Mouse (Mus musculus) heart, postnatal 0 days (tissue): Measurements from ENCODE around the gene Gm9964. TPM values are rescaled to one million over a fixed set of nuclear protein-coding genes. Genes with fewer than 3 reads are reported as not detected.

Source experiments
- ATAC-seq: fragments of 200-750 bp; cut with Nextera tagmentation; 2 replicates; pipeline ENCODE4 v1.8.0; 2017; ENCODE audit warnings: low read depth, moderate number of reproducible peaks, moderate library complexity; ENCODE audit not compliant: insufficient read depth
- DNase-seq: peaks from one replicate; pipeline ENCODE4 v3.0.0-alpha.2; 2016; ENCODE audit warnings: low spot score
- H3K27ac ChIP-seq: fragments of 300-500 bp; sonication (generic); 2 replicates; pipeline ENCODE4 v1.5.1; 2014; ENCODE audit warnings: low read depth, mild to moderate bottlenecking
- H3K27me3 ChIP-seq: fragments of 300-500 bp; sonication (generic); 2 replicates; pipeline ENCODE4 v1.6.1; 2014; ENCODE audit warnings: low read length, mixed read lengths; ENCODE audit not compliant: control insufficient read depth, insufficient read depth
- H3K36me3 ChIP-seq: fragments of 300-500 bp; sonication (generic); replicated peaks from 2 replicates; pipeline ENCODE4 v1.6.1; 2014; ENCODE audit warnings: low read length, mixed read lengths; ENCODE audit not compliant: control insufficient read depth, insufficient read depth
- H3K4me1 ChIP-seq: fragments of 300-500 bp; sonication (generic); 2 replicates; pipeline ENCODE4 v1.6.1; 2014; ENCODE audit warnings: antibody characterized with exemption; ENCODE audit not compliant: control insufficient read depth, insufficient read depth
- H3K4me2 ChIP-seq: fragments of 300-500 bp; sonication (generic); 2 replicates; pipeline ENCODE4 v1.6.1; 2014; ENCODE audit warnings: low read depth, mild to moderate bottlenecking, low read length, moderate library complexity
- H3K4me3 ChIP-seq: fragments of 300-500 bp; sonication (generic); 2 replicates; pipeline ENCODE4 v1.5.1; 2014; ENCODE audit warnings: low read depth, low read length
- H3K9ac ChIP-seq: fragments of 300-500 bp; sonication (generic); replicated peaks from 2 replicates; pipeline ENCODE4 v1.6.1; 2014; ENCODE audit warnings: low read depth, low read length, mixed read lengths
- H3K9me3 ChIP-seq: fragments of 300-500 bp; sonication (generic); replicated peaks from 2 replicates; pipeline ENCODE4 v1.6.1; 2016; ENCODE audit warnings: low read length; ENCODE audit not compliant: control insufficient read depth
- CTCF ChIP-seq: IDR thresholded peaks from 2 replicates; pipeline ENCODE4 v1.5.1; 2016; ENCODE audit warnings: antibody characterized with exemption, control low read depth, low read depth
- EP300 ChIP-seq: IDR thresholded peaks from 2 replicates; pipeline ENCODE4 v1.6.1; 2016; ENCODE audit warnings: antibody characterized with exemption, low read depth
- WGBS: fragments of 180-500 bp; shearing (Covaris S2); extraction: QIAGEN DNeasy Blood & Tissue Kit; methylation state at CpG from one replicate; pipeline ENCODE4 v1.1.7; 2014; 5-methylcytosine and 5-hydroxymethylcytosine counted together
- polyA plus RNA-seq: library from polyadenylated mRNA; unstranded; fragments of >200 nt; fragmentation: Nextera tagmentation; extraction: Ambion mirVana; gene quantifications from 2 replicates; pipeline ENCODE4 v1.2.1, GENCODE M21; 2015
- total RNA-seq: library from RNA; depleted of rRNA; stranded (reverse); fragments of >200 nt; gene quantifications from 2 replicates; pipeline ENCODE4 v1.2.3, GENCODE M21; 2014; ENCODE audit warnings: low replicate concordance; rRNA removed

Gene Gm9964
- total RNA-seq (not detected in 2 replicates), polyA plus RNA-seq (not detected in 2 replicates)

GRCm38 (mm10) chr11:79296856-79297491, at the start of gene Gm9964:
TSS of gene Gm9964 (minus strand) at chr11:79296906.
- Histone ChIP-seq H3K4me1 (no peaks in the 10 kb centered on the region), H3K27ac (no peak within 1 kb of the TSS), H3K9ac (no peak within 1 kb of the TSS), H3K27me3 (no peaks in the 10 kb centered on the region), H3K36me3 (no peaks in the 10 kb centered on the region), H3K4me2 (no peak within 1 kb of the TSS), H3K4me3 (no peak within 1 kb of the TSS), H3K9me3 (no peaks in the 10 kb centered on the region)
- TF ChIP-seq CTCF (no peak), EP300 (no peak)
- no peak for ATAC-seq
- no peak for DNase-seq
- 84% methylated on average over 5 of the region's 5 CpGs for WGBS

- TF ChIP-seq CTCF: no peak
- TF ChIP-seq EP300: no peak
- Histone ChIP-seq H3K27ac (peak overlapping the region; percentile 92), H3K9ac (peak overlapping the region; percentile 98), H3K4me1 (peaks cover 9% of the 10 kb centered on the region), H3K4me3 (peak overlapping the region; percentile 99), H3K27me3 (no peaks in the 10 kb centered on the region), H3K9me3 (no peaks in the 10 kb centered on the region), H3K4me2 (peak overlapping the region; percentile 89), H3K36me3 (peaks cover 4% of the 10 kb centered on the region; the same call in 1 of the 2 replicates)
- ATAC-seq (peak; percentile 65), DNase-seq (no peak)
- under 1% methylated on average over 41 of the region's 63 CpGs for WGBS
Measured at GRCm38 (mm10) chr11:79339808-79340781, 43.4 kb upstream of the Gm9964 start.

GRCm38 (mm10) chr11:79339234-79339807, 42.6 kb upstream of the Gm9964 start, which contains the start of gene Nf1:
TSS of gene Nf1 (plus strand) at chr11:79339693.
- H3K4me3 ChIP-seq: peak within 1 kb of the TSS; percentile 99
- H3K27me3 ChIP-seq: no peaks in the 10 kb centered on the region
- H3K4me1 ChIP-seq: peaks cover 9% of the 10 kb centered on the region
- H3K4me2 ChIP-seq: peak within 1 kb of the TSS; percentile 89
- ATAC-seq: peak; percentile 95
- under 1% methylated on average over 43 of the region's 49 CpGs for WGBS
- peaks cover 4% of the 10 kb centered on the region; the same call in 1 of the 2 replicates for H3K36me3 ChIP-seq
- H3K9me3 ChIP-seq: no peaks in the 10 kb centered on the region
- no peak for TF ChIP-seq CTCF
- TF ChIP-seq EP300: no peak
- H3K27ac ChIP-seq: peak within 1 kb of the TSS; percentile 92
- peak; percentile 96 for DNase-seq
- peak within 1 kb of the TSS; percentile 98 for H3K9ac ChIP-seq

GRCm38 (mm10) chr11:79338621-79339020, 41.9 kb upstream of the Gm9964 start:
- DNase-seq: no peak
- H3K9me3 ChIP-seq: no peaks in the 10 kb centered on the region
- no peaks in the 10 kb centered on the region for H3K27me3 ChIP-seq
- TF ChIP-seq EP300 (no peak), CTCF (no peak)
- peaks cover 9% of the 10 kb centered on the region for H3K4me1 ChIP-seq
- H3K27ac ChIP-seq: peak overlapping the region; percentile 92
- WGBS: 35% methylated on average over 4 of the region's 4 CpGs
- H3K36me3 ChIP-seq: peaks cover 4% of the 10 kb centered on the region; the same call in 1 of the 2 replicates
- H3K4me2 ChIP-seq: peak overlapping the region; percentile 89
- ATAC-seq: no peak
- H3K9ac ChIP-seq: peak overlapping the region; percentile 98
- H3K4me3 ChIP-seq: peak overlapping the region; percentile 99

GRCm38 (mm10) chr11:79336722-79337267, 40.1 kb upstream of the Gm9964 start:
- ATAC-seq (no peak), DNase-seq (no peak)
- Histone ChIP-seq H3K9ac (no peak overlapping the region), H3K36me3 (no peaks in the 10 kb centered on the region), H3K27ac (no peak overlapping the region), H3K27me3 (no peaks in the 10 kb centered on the region), H3K9me3 (no peaks in the 10 kb centered on the region), H3K4me1 (peaks cover 9% of the 10 kb centered on the region), H3K4me3 (no peak overlapping the region), H3K4me2 (no peak overlapping the region)
- WGBS: 89% methylated on average over 5 of the region's 5 CpGs
- no peak for TF ChIP-seq EP300
- TF ChIP-seq CTCF: peak; percentile 28; the same call in 1 of the 2 replicates
